10 mouse cellular contexts compared by ENCODE assay signal in genomic region chr1:134817120-134817519, GRCm38 (mm10).
DNase-seq lines count a peak whose midpoint lies in the region; ATAC-seq and TF ChIP-seq lines count a peak whose summit lies in the region.
"Had no signal": no experiment of that assay in that cellular context is flagged by ENCODE, and none has a peak within 500 bp of the region (broad histone marks: within the 10 kb centered on the region; RNA-seq: fewer than 3 reads in every experiment).

No protein-coding gene starts in this region.

- TF ChIP-seq CTCF in stomach, postnatal 0 days (IDR thresholded peaks at IDR 0.05; ENCODE audit: low read depth): no peak

- no peaks in the 10 kb centered on the region for H3K27me3 ChIP-seq in heart, embryonic 14.5 days (ENCODE audit: control insufficient read depth, insufficient read depth, low read length)
- no peaks in the 10 kb centered on the region for H3K27me3 ChIP-seq in lung, embryonic 15.5 days
- no peaks in the 10 kb centered on the region for H3K27me3 ChIP-seq in liver, embryonic 13.5 days
- no peaks in the 10 kb centered on the region for H3K27me3 ChIP-seq in stomach, postnatal 0 days (ENCODE audit: control insufficient read depth, insufficient read depth, low read length)

- WGBS in heart, embryonic 14.5 days: 86% methylated on average over 1 of the region's 1 CpGs
- 79% methylated on average over 1 of the region's 1 CpGs for WGBS in lung, embryonic 15.5 days
- 86% methylated on average over 1 of the region's 1 CpGs for WGBS in liver, embryonic 13.5 days (ENCODE audit: insufficient replicate concordance)
- 85% methylated on average over 1 of the region's 1 CpGs for WGBS in stomach, postnatal 0 days

- H3K4me3 ChIP-seq in heart, embryonic 14.5 days (ENCODE audit: control insufficient read depth in 1 of 2, insufficient read depth in 1 of 2, low read depth in 1 of 2, low read length in 2 of 2): no peak overlapping the region
- H3K4me3 ChIP-seq in lung, embryonic 15.5 days: no peak overlapping the region
- no peak overlapping the region for H3K4me3 ChIP-seq in liver, embryonic 13.5 days (replicated peaks)
- no peak overlapping the region for H3K4me3 ChIP-seq in stomach, postnatal 0 days (ENCODE audit: low read depth, low read length)
- H3K4me3 ChIP-seq: forebrain, embryonic 10.5 days had no signal

- peak overlapping the region; percentile 36 for H3K4me2 ChIP-seq in heart, embryonic 14.5 days (ENCODE audit: low read length)
- H3K4me2 ChIP-seq in lung, embryonic 15.5 days: no peak overlapping the region
- peak overlapping the region; percentile 18 for H3K4me2 ChIP-seq in liver, embryonic 13.5 days
- no peak overlapping the region for H3K4me2 ChIP-seq in stomach, postnatal 0 days (replicated peaks; ENCODE audit: low read depth)

- peak overlapping the region; percentile 83 to 87 for H3K27ac ChIP-seq in heart, embryonic 14.5 days (replicated peaks in 1 of 2; ENCODE audit: control insufficient read depth in 1 of 2, insufficient read depth in 1 of 2, low read depth in 2 of 2, low read length in 2 of 2)
- peak overlapping the region; percentile 56 for H3K27ac ChIP-seq in lung, embryonic 15.5 days
- H3K27ac ChIP-seq in liver, embryonic 13.5 days: no peak overlapping the region
- peak overlapping the region; percentile 35; the same call in 1 of the 2 replicates for H3K27ac ChIP-seq in stomach, postnatal 0 days (replicated peaks)
- H3K27ac ChIP-seq: forebrain, embryonic 10.5 days had no signal

- no peak for DNase-seq in heart, adult 18-20 months
- no peak for DNase-seq in lung, postnatal 36 days
- DNase-seq in liver, embryonic 13.5 days: no peak
- DNase-seq in stomach, postnatal 0 days (ENCODE audit: low spot score): no peak
- no peak for DNase-seq in retina, embryonic 14.5 days (ENCODE audit: low spot score)
- DNase-seq: layer of hippocampus, adult 9-11 months; thymus, adult 18-20 months had no signal

- no peak for ATAC-seq in heart, embryonic 14.5 days (ENCODE audit: insufficient number of reproducible peaks, insufficient read depth, low FRiP score, low read depth)
- ATAC-seq in lung, embryonic 15.5 days (ENCODE audit: borderline replicate concordance, extremely low read depth, low FRiP score, low TSS enrichment): no peak
- peak; percentile 72 for ATAC-seq in liver, embryonic 13.5 days (ENCODE audit: low read depth)
- ATAC-seq in stomach, postnatal 0 days (ENCODE audit: low FRiP score, low TSS enrichment): no peak

- no peaks in the 10 kb centered on the region for H3K9me3 ChIP-seq in heart, embryonic 14.5 days (ENCODE audit: control insufficient read depth, low read length)
- H3K9me3 ChIP-seq in lung, embryonic 15.5 days: no peaks in the 10 kb centered on the region
- no peaks in the 10 kb centered on the region for H3K9me3 ChIP-seq in liver, embryonic 13.5 days (replicated peaks)
- H3K9me3 ChIP-seq in stomach, postnatal 0 days (ENCODE audit: control insufficient read depth, low read length): no peaks in the 10 kb centered on the region
- H3K9me3 ChIP-seq: forebrain, embryonic 10.5 days had no signal

- no peaks in the 10 kb centered on the region for H3K36me3 ChIP-seq in heart, embryonic 14.5 days (ENCODE audit: control insufficient read depth, insufficient read depth, low read length)
- H3K36me3 ChIP-seq in lung, embryonic 15.5 days: no peaks in the 10 kb centered on the region
- H3K36me3 ChIP-seq in liver, embryonic 13.5 days: no peaks in the 10 kb centered on the region
- no peaks in the 10 kb centered on the region for H3K36me3 ChIP-seq in stomach, postnatal 0 days (ENCODE audit: control insufficient read depth, insufficient read depth, low read length)
- H3K36me3 ChIP-seq: forebrain, embryonic 10.5 days had no signal

- no peak overlapping the region for H3K9ac ChIP-seq in heart, embryonic 14.5 days (ENCODE audit: low read length)
- H3K9ac ChIP-seq in lung, embryonic 15.5 days: no peak overlapping the region
- H3K9ac ChIP-seq in liver, embryonic 13.5 days: no peak overlapping the region
- H3K9ac ChIP-seq in stomach, postnatal 0 days (ENCODE audit: low read length): no peak overlapping the region

- TF ChIP-seq EP300 in stomach, postnatal 0 days (optimal IDR thresholded peaks at IDR 0.05): no peak

- peaks cover 17 to 45% of the 10 kb centered on the region in 2 experiments for H3K4me1 ChIP-seq in heart, embryonic 14.5 days (ENCODE audit: control insufficient read depth in 2 of 2, insufficient read depth in 2 of 2, low read length in 2 of 2)
- H3K4me1 ChIP-seq in lung, embryonic 15.5 days: peaks cover 29% of the 10 kb centered on the region
- H3K4me1 ChIP-seq in liver, embryonic 13.5 days (replicated peaks): peaks cover 32% of the 10 kb centered on the region
- H3K4me1 ChIP-seq in stomach, postnatal 0 days (replicated peaks; ENCODE audit: control insufficient read depth, insufficient read depth): no peaks in the 10 kb centered on the region
- H3K4me1 ChIP-seq: forebrain, embryonic 10.5 days had no signal

Comparison
In these comparisons a context has a peak if more than half of its experiments do, and no peak if none do; other contexts are left out.
1. H3K4me2 ChIP-seq: peak in heart, embryonic 14.5 days (single experiment) and liver, embryonic 13.5 days (single experiment); none in lung, embryonic 15.5 days (single experiment) and stomach, postnatal 0 days (single experiment).